Mouse (Mus musculus) thymus, postnatal 4 days (tissue): Measurements from ENCODE around the gene Stim1.
"Not testable (repeated sequence)": the region's sequence is repeated elsewhere in the genome, so short reads cannot be mapped to it uniquely, and the experiment has no call there.

Source experiments
- DNase-seq: peaks from one replicate; pipeline ENCODE4 v3.0.0; 2021

Stim1 gene

GRCm38 (mm10) chr7:102370526-102370925, 102.9 kb downstream of the Stim1 start:
- no peak for DNase-seq

- DNase-seq: no peak
Measured at GRCm38 (mm10) chr7:102373382-102374072, 105.9 kb downstream of the Stim1 start.

GRCm38 (mm10) chr7:102383221-102383620, 115.6 kb downstream of the Stim1 start:
- no peak for DNase-seq

GRCm38 (mm10) chr7:102385973-102386372, 118.4 kb downstream of the Stim1 start:
- DNase-seq: no peak

- DNase-seq: no peak
Measured at GRCm38 (mm10) chr7:102389082-102389481, 121.5 kb downstream of the Stim1 start.

DNA sequence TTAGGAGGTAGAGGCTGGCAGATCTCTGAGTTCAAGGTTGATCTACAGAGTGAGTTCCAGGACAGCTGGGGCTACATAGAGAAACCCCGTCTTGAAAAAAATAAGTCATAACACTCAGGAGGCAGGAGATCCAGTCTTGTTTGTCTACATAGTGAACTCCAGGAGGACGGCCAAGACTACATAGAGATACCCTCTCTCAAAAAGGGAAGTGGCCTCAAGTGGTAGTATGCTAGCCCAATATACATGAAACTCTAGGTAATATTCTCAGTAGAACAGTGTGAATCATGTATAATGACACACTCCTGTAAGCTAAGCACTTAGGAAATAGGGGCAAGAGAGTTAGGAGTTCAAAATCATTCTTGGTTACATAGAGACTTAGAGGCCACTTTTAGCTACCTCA, 126.3 kb downstream of the Stim1 start:
- no peak for DNase-seq

GRCm38 (mm10) chr7:102395894-102396293, 128.3 kb downstream of the Stim1 start:
- no peak for DNase-seq

- no peak for DNase-seq
Measured at GRCm38 (mm10) chr7:102396331-102396730, 128.7 kb downstream of the Stim1 start.

GRCm38 (mm10) chr7:102399180-102399731, 131.7 kb downstream of the Stim1 start:
- no peak for DNase-seq

DNA sequence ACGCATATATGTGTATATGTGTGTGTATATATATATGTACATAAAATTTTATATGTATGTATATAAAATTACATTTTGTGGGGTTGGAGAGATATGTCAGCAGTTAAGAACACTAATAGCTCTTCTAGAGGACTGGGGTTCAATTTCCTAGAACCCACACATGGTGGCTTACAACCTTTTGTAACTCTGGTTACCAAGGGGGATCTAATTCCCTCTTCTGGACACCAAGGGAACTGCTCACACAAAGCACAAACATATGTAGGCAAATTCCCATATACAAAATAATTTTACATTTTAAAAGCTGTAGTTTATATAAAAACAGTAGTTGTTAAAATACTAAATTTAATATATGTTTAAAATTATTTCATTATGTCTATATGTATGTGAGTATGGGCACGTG, 136.5 kb downstream of the Stim1 start:
- no peak for DNase-seq

DNA sequence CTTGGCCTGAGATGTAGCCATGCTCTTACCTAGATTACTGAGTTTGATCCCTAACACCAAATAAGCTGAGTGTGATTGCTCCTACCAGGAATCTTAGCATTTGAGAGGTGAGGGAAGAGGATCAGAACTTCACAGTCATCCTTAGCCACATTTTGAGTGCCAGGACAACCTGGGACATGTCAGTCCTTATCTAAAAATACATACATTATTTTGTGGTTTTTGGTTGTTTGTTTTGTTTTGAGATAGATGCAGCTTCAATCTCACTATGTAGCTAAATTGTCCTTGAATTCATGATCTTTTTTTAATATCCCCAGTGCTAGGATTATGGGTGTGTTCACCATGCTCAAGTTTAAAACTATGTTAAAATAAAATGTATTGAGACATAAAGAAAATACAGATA, 139.8 kb downstream of the Stim1 start:
- DNase-seq: no peak

DNA sequence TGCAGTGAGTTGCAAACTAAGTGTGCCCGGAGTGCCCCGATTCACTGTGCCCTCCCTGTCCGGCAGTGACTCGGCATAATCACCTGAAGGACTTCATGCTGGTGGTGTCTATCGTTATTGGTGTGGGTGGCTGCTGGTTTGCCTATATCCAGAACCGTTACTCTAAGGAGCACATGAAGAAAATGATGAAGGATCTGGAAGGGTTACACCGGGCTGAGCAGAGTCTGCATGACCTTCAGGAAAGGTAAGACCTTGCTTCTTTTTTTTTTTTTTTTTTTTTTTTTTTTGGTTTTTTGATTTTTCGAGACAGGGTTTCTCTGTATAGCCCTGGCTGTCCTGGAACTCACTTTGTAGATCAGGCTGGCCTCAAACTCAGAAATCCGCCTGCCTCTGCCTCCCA, 147.7 kb downstream of the Stim1 start:
- not testable (repeated sequence) for DNase-seq

DNA sequence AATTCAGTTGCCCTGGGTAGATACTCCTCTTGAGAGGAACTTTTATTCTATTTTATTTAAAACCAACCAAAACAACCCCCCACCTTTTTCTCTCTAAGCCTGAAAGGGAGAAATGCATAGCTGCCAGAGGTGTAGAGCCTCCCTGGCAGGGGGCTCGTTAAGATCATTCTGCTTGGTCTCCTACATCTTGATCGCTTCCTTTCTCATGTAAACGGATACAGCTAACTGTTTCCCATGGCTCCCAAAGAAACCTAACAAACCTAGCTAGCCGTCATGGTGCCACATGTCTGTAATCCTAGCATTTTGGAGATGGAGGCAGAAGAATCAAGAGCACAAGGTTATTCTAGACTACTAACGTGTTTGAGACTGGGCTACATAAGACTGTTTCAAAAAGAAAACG, 148.2 kb downstream of the Stim1 start:
- no peak for DNase-seq

DNA sequence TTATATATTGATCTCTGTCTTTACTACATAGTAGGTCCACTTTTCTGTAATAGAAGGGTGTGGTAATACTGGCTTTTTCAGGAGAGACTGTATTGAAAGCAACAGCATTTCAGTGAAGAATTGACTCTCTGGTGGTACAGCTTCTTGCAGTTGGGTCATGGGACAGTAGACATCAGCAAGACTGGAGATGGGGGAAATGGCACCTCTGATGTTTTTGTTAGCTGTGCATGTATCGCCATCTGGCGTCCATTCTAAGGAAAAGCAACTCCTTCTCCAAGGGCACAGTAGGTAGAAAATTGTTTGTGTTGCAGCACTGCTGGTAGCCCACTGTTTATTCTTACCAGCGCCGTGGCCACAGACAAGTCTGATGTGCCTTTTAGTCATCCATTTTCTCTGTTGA, 149.8 kb downstream of the Stim1 start:
- peak; percentile 43 for DNase-seq

GRCm38 (mm10) chr7:102422036-102422435, 154.4 kb downstream of the Stim1 start:
- no peak for DNase-seq

DNA sequence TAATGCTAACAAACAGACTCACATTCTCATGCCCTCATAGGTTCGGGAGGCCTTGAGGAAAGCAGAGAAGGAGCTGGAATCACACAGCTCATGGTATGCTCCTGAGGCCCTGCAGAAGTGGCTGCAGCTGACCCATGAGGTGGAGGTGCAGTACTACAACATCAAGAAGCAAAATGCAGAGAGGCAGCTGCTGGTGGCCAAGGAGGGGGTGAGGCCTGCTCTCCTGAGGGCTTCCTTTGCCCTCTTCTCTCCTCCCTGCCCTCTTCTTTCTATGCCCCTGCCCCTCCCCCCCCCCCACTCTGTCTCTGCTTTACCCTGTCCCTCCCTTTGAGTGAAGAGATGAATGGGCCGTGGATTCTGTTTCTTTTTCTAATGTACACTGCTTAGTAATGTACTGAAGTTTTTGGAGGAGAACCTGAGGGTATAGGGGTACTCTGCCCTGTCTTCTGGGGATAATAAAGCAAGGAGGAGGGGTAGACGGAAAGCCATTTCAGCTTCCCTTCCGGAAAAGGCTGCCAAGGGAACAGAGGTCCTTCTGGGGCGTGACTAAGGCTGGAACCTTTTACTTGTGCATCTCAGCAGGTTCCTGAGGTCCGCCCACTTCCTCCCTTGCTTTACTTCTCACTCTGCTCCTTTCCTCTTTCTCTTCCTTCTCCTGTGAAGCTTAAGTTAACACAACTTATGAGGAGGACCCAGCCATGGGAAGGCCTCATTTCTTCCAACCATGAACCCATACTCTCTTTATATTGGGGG, 158.5 kb downstream of the Stim1 start:
- peak; percentile 22 for DNase-seq

DNA sequence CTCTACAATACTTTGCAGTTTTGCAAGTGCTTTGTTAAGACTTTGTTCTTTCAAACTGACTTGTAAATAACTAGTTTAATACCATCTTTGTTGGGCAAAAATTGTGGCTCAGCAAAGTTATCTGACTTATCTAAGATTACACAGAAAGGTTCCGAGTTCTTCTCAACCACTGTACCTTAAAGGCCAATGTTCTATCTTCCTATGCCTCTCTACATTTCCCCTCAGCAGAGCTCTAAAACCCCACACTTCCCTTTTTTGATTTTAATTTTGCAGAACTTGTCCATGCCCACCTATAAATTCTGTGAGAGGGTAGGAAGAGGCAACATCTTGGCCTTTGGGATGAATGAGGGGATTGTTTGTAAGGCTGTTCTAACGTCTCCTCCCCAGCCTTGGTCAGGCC, 166.7 kb downstream of the Stim1 start:
- no peak for DNase-seq

DNA sequence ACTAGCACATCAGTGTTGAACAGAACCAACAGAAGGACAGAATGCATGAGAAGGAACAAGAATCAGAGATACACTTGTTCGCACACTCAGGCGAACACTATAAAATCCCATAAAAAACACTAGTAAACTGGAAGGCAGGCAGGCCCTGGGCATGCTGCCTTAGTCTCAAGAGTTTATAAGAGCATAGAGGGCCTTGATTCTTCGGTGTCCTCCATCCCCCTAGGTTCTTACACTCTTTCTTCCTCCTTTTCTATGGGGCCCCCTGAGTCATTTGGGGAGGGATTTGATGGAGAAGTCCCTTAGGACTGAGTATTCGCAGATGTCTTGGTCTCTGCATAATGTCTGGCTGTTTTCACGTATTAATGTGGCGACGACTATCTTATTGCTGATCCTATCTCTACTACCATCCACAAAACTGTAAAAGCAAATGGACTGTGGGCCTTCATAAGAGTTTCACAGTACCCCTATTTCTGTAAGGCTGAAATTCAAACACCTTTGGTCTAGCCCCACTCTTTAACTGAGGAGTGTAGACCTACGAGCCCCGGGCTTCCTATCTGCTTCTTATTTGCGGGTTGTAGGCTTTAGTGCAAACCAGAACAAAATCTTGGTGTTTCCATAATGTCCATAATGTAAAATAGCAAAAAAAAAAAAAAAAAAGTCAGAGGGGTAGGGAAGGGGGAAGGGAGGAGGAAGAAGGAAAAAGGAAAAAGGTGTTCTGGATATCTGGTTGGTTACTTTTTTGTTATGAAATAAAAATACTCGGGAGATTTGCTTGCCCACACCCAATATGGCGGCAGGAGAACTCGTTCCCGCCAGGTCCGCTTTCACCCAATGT, 173.4 kb downstream of the Stim1 start:
- no peak for DNase-seq

DNA sequence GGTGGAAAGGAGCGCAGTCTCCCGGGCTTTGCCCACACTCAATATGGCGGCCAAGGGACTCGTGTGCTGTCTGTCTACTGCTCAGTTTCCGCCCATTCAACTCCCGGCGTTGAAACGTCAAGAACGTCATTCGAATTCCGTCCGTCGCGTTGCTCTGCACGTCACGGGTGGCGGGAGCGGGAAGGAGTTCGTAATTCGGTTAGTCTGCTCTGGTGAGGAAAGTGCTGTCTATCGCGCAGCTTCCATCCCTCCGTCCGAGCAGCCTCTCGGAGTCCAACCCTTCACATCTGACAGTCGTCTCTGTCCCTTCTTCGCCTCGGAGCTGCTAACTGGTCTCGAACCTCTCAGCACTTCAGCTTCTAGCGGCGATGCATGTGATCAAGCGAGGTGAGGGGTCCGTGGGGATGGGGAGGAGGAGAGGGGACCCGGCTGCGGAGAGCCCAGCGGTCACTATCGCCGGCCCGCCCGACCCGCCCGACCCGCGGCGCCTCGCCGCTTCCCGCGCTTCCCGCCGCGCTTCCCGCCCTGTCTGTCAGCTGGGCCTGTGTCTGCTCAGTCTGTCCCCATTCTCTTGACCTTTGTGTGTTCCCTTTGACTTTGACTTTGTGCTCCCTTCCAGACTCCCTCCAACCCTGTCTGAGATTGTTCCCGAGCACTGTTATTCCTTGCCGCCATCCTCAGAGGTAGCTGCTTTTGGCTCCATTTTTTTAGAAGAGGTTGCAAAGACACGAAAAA, 174.2 kb downstream of the Stim1 start, which contains the start of gene Rrm1:
Gene Rrm1 (plus strand): TSS at position 39 of the 735 bp plus-strand sequence.
- DNase-seq: peak; percentile 93

GRCm38 (mm10) chr7:102442432-102442831, 174.8 kb downstream of the Stim1 start:
- DNase-seq: no peak

GRCm38 (mm10) chr7:102444301-102444700, 176.7 kb downstream of the Stim1 start:
- no peak for DNase-seq

DNA sequence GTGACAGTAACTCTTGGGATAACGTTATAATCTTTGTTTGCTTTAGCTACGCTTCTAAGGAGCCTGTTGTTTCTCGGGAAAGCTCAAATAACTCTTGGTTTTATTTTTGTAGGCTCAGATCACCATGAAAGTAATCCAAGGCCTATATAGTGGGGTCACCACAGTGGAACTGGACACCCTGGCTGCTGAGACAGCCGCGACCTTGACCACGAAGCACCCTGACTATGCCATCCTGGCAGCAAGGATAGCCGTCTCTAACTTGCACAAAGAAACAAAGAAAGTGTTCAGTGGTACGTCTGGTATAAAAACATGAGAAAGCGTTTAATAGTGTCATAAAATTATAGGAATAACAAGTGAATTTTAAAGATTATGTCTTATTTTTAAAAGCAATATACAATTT, 178.8 kb downstream of the Stim1 start:
- DNase-seq: no peak
